Mouse (Mus musculus): ENCODE measurements around the gene Srrm2.

DNA sequence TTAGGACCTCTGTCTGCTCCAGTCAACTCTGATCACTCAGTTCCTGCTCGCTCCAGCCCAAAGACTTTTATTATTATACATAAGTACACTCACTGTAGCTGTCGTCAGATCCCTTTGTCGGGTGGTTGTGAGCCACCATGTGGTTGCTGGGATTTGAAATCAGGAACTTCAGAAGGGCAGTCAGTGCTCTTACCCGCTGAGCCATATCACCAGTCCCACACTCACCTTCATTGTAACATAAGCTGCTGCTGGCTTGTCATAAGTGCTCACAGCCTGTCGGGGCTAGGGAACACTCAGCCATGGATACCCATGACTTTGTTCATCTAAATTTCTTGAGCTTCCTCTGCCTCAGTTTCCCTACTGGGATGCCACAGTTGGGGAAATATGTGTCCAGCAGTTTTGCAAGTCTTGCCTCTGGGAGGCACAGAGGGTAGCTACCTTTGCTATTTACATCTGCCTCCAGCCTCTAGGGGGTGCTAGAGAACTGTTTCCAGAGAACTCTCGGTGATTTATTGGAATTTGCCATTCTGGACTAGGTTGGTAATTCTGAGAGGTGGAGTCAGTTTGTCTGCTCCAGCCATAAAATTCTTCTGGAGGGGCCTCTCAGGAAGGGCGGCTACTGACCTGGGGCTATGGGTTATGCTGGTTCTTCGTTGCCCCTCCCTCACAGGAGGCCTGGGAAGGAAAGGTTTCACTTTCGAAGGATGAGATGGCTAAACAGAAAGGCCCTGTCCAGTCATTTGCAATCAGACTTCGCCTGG, 41.5 kb upstream of the Srrm2 start:
- TF ChIP-seq ZC3H11A (IDR thresholded peaks at IDR 0.05; ENCODE audit: borderline replicate concordance, low read depth, low read length), result no peak
- no peak for TF ChIP-seq CHD2 (IDR thresholded peaks at IDR 0.05; ENCODE audit: low read depth, low read length)
